Mouse (Mus musculus) heart, adult 18-20 months (tissue): ENCODE measurements around the gene Tapbpl. TPM values are rescaled to one million over a fixed set of nuclear protein-coding genes. Genes with fewer than 3 reads are reported as not detected.

Experiments
- DNase-seq, 2 experiments: peaks; one replicate each; pipeline ENCODE4 v3.0.0; 2021 to 2022; ENCODE audit warnings: mixed read lengths in 1 of 2
- total RNA-seq, 2 experiments: library from RNA; stranded (reverse); gene quantifications; 2 replicates each; pipeline ENCODE4 v1.2.3; 2021

The Tapbpl gene
- total RNA-seq, 2 experiments from 2014 or later, result 5.7 to 6.1 TPM

GRCm38 (mm10) chr6:125240617-125241016 is 9.0 kb upstream of the Tapbpl start:
- no peak for DNase-seq

GRCm38 (mm10) chr6:125239547-125239946 is 7.9 kb upstream of the Tapbpl start:
- no peak for DNase-seq

GRCm38 (mm10) chr6:125238396-125238795 is 6.7 kb upstream of the Tapbpl start:
- DNase-seq, result no peak

GRCm38 (mm10) chr6:125237421-125237820 is 5.8 kb upstream of the Tapbpl start:
- DNase-seq, result no peak

GRCm38 (mm10) chr6:125236782-125237181 is 5.1 kb upstream of the Tapbpl start, which contains the start of gene Cd27:
TSS of gene Cd27 (minus strand) at chr6:125237010.
- DNase-seq, result no peak

- DNase-seq, result no peak
Observed at GRCm38 (mm10) chr6:125236341-125236740, 4.7 kb upstream of the Tapbpl start.

GRCm38 (mm10) chr6:125234520-125234828 is 2.8 kb upstream of the Tapbpl start:
- DNase-seq, result no peak

GRCm38 (mm10) chr6:125233816-125234519 is 2.3 kb upstream of the Tapbpl start:
- peak; percentile 33 to 40 for DNase-seq

- DNase-seq, result no peak
Observed at GRCm38 (mm10) chr6:125232516-125232915, 856 bp upstream of the Tapbpl start.

GRCm38 (mm10) chr6:125232045-125232437 is 381 bp upstream of the Tapbpl start:
- no peak for DNase-seq

- no peak for DNase-seq
Observed at GRCm38 (mm10) chr6:125230571-125230970, 1.1 kb downstream of the Tapbpl start.

- DNase-seq, result no peak
Observed at GRCm38 (mm10) chr6:125225518-125226115, 6.0 kb downstream of the Tapbpl start.

- no peak for DNase-seq
Observed at GRCm38 (mm10) chr6:125222577-125222976, 9.1 kb downstream of the Tapbpl start.

GRCm38 (mm10) chr6:125222146-125222545 is 9.5 kb downstream of the Tapbpl start:
- DNase-seq, result peak in 1 of 2 experiments; percentile 49

GRCm38 (mm10) chr6:125221115-125221745 is 10.4 kb downstream of the Tapbpl start:
- DNase-seq, result no peak

- peak; percentile 69 to 81 for DNase-seq
Observed at GRCm38 (mm10) chr6:125218963-125219362, 12.7 kb downstream of the Tapbpl start.

GRCm38 (mm10) chr6:125217899-125218298 is 13.8 kb downstream of the Tapbpl start:
- no peak for DNase-seq

GRCm38 (mm10) chr6:125216898-125217297 is 14.8 kb downstream of the Tapbpl start:
- DNase-seq, result peak in 1 of 2 experiments; percentile 8

GRCm38 (mm10) chr6:125215148-125215954 is 16.3 kb downstream of the Tapbpl start, which contains the start of gene Vamp1:
TSS of gene Vamp1 (plus strand) at chr6:125215551.
- peak; percentile 96 to 97 for DNase-seq

- no peak for DNase-seq
Observed at GRCm38 (mm10) chr6:125213715-125214114, 17.9 kb downstream of the Tapbpl start.

- no peak for DNase-seq
Observed at GRCm38 (mm10) chr6:125213129-125213528, 18.5 kb downstream of the Tapbpl start.

- DNase-seq, result no peak
Observed at GRCm38 (mm10) chr6:125212621-125213020, 19.0 kb downstream of the Tapbpl start.

- no peak for DNase-seq
Observed at GRCm38 (mm10) chr6:125210436-125210835, 21.2 kb downstream of the Tapbpl start.
